9 mouse cellular contexts compared by ENCODE assay signal in genomic region chr15:72205950-72206349, GRCm38 (mm10).
DNase-seq lines count a peak whose midpoint lies in the region; ATAC-seq and TF ChIP-seq lines count a peak whose summit lies in the region.
"Had no signal": no experiment of that assay in that cellular context is flagged by ENCODE, and none has a peak within 500 bp of the region (broad histone marks: within the 10 kb centered on the region; RNA-seq: fewer than 3 reads in every experiment).

No protein-coding gene starts in this region.

- no peaks in the 10 kb centered on the region for H3K36me3 ChIP-seq in E14TG2a.4 (ENCODE audit: insufficient read depth, low read length)
- no peaks in the 10 kb centered on the region for H3K36me3 ChIP-seq in heart, adult 2 months (ENCODE audit: control insufficient read depth, insufficient read depth, low read length)
- H3K36me3 ChIP-seq: heart, embryonic 13.5 days had no signal

- no peak for TF ChIP-seq POLR2A in heart, adult 2 months (IDR thresholded peaks at IDR 0.05; ENCODE audit: insufficient read depth, low read depth, low read length)

- intact Hi-C loops in heart, adult 2 months (cut with DNase I): loop anchor here (2.0 to 5.0 kb wide), 2 partner anchors 817 to 836 kb away; no protein-coding TSS in a partner anchor

- TF ChIP-seq EP300 in heart, adult 2 months (IDR thresholded peaks at IDR 0.05; ENCODE audit: insufficient read depth, low read depth, low read length): no peak

- 14% methylated on average over 9 of the region's 9 CpGs for WGBS in heart, adult 2 months

- no peaks in the 10 kb centered on the region for H3K9me3 ChIP-seq in E14TG2a.4 (ENCODE audit: low read length)
- H3K9me3 ChIP-seq: heart, embryonic 13.5 days had no signal

- no peak for ATAC-seq in erythroblast, adult 5-6 weeks (replicated peaks; ENCODE audit: low FRiP score, poor library complexity, severe bottlenecking)

- no peak overlapping the region for H3K4me3 ChIP-seq in E14TG2a.4 (replicated peaks; ENCODE audit: low read length)
- H3K4me3 ChIP-seq in heart, adult 2 months: no peak overlapping the region
- no peak overlapping the region for H3K4me3 ChIP-seq in layer of hippocampus, adult 2 months
- H3K4me3 ChIP-seq: heart, embryonic 13.5 days had no signal

- peak; percentile 82 for DNase-seq in adrenal gland, postnatal 14 days
- peak; percentile 57 for DNase-seq in embryo, embryonic 11.5 days (ENCODE audit: low read depth, low spot score)
- DNase-seq in heart, adult 2 months: peak; percentile 31 to 55
- DNase-seq in layer of hippocampus, adult 2 months (ENCODE audit: low spot score in 2 of 2): peak; percentile 85 to 91
- peak; percentile 58 for DNase-seq in lung, postnatal 14 days
- peak; percentile 71 for DNase-seq in retina, postnatal 7 days (ENCODE audit: low read depth, low spot score)

- no peaks in the 10 kb centered on the region for H3K27me3 ChIP-seq in E14TG2a.4 (ENCODE audit: insufficient read depth, low read length)
- H3K27me3 ChIP-seq in heart, adult 2 months (ENCODE audit: control insufficient read depth, insufficient read depth, low read length): no peaks in the 10 kb centered on the region
- H3K27me3 ChIP-seq: heart, embryonic 13.5 days had no signal

- H3K79me2 ChIP-seq in heart, adult 2 months (replicated peaks; ENCODE audit: control insufficient read depth, insufficient read depth, low read length): no peaks in the 10 kb centered on the region

- peak; percentile 87 for TF ChIP-seq CTCF in E14TG2a.4 (conservative IDR thresholded peaks at IDR 0.05; ENCODE audit: low read length)
- TF ChIP-seq CTCF in heart, adult 2 months (IDR thresholded peaks at IDR 0.05): peak; percentile 78
- TF ChIP-seq CTCF in layer of hippocampus, adult 2 months (conservative IDR thresholded peaks at IDR 0.05): peak; percentile 94

- H3K9ac ChIP-seq in heart, adult 2 months (ENCODE audit: low read depth, low read length): no peak overlapping the region
- H3K9ac ChIP-seq: heart, embryonic 13.5 days had no signal

- no peak overlapping the region for H3K27ac ChIP-seq in heart, adult 2 months
- peak overlapping the region; percentile 69 for H3K27ac ChIP-seq in layer of hippocampus, adult 2 months
- H3K27ac ChIP-seq: heart, embryonic 13.5 days had no signal

- no peaks in the 10 kb centered on the region for H3K4me1 ChIP-seq in E14TG2a.4 (replicated peaks; ENCODE audit: low read depth, low read length)
- H3K4me1 ChIP-seq in heart, adult 2 months (ENCODE audit: control insufficient read depth, insufficient read depth, low read length): no peaks in the 10 kb centered on the region
- H3K4me1 ChIP-seq: heart, embryonic 13.5 days had no signal
